Mouse (Mus musculus): Measurements from ENCODE around the gene Camk1g. TPM values are rescaled to one million over a fixed set of nuclear protein-coding genes. Genes with fewer than 3 reads are reported as not detected.
A peak's percentile ranks its signal among the peaks of the same experiment; 100 is the strongest.

Camk1g gene
- total and polyA plus RNA-seq, 3 experiments = not detected

GRCm38 (mm10) chr1:193337018-193337321 lies 33.1 kb downstream of the Camk1g start:
- Histone ChIP-seq H3K36me3 (replicated peaks in 1 of 2; ENCODE audit: control insufficient read depth in 1 of 2, insufficient read depth in 1 of 2, low read length in 1 of 2) (no peaks in the 10 kb centered on the region), H3K79me2 (replicated peaks; ENCODE audit: control insufficient read depth, extremely low read depth, insufficient read depth, poor library complexity, severe bottlenecking) (no peaks in the 10 kb centered on the region), H3K9ac (ENCODE audit: insufficient read depth, low read depth) (no peak overlapping the region), H3K27me3 (replicated peaks) (no peaks in the 10 kb centered on the region), H3K4me3 (replicated peaks in 1 of 3; ENCODE audit: low read depth in 2 of 3, low read length in 2 of 3, poor library complexity in 1 of 3) (no peak overlapping the region), H3K4me2 (ENCODE audit: insufficient read depth, low read depth, poor library complexity, severe bottlenecking) (no peak overlapping the region), H3K4me1 (ENCODE audit: control insufficient read depth in 1 of 2, insufficient read depth in 2 of 2) (peaks cover 0 to 28% of the 10 kb centered on the region in 2 experiments; a peak in 2 of 4 replicates), H3K9me3 (replicated peaks; ENCODE audit: low read length) (no peaks in the 10 kb centered on the region), H3K27ac (ENCODE audit: insufficient read depth, low read depth) (no peak overlapping the region)
- dilution Hi-C loops (cut with MboI; ENCODE audit: extremely low pct_ligation_motif_present, extremely low pct_unique_long_range_greater_than_20kb, low sequenced_read_pairs) = no loop called here
- TF ChIP-seq RAD21 (IDR thresholded peaks at IDR 0.05; ENCODE audit: low read depth, low read length) = no peak
- TF ChIP-seq USF2 (conservative IDR thresholded peaks at IDR 0.05; ENCODE audit: low read depth, low read length) = no peak
- no peak for TF ChIP-seq MAFK (IDR thresholded peaks at IDR 0.05; ENCODE audit: insufficient replicate concordance, low read length)
- TF ChIP-seq IRF4 (IDR thresholded peaks at IDR 0.05; ENCODE audit: low read depth, low read length) = no peak
- TF ChIP-seq KAT2A (IDR thresholded peaks at IDR 0.05; ENCODE audit: insufficient replicate concordance, low read length) = no peak
- TF ChIP-seq NRF1 (IDR thresholded peaks at IDR 0.05; ENCODE audit: low read depth, low read length) = no peak
- TF ChIP-seq UBTF (IDR thresholded peaks at IDR 0.05; ENCODE audit: low read depth, low read length) = no peak
- TF ChIP-seq POLR2A (IDR thresholded peaks at IDR 0.05; ENCODE audit: low read depth, low read length) = no peak
- TF ChIP-seq GABPA (IDR thresholded peaks at IDR 0.05; ENCODE audit: insufficient replicate concordance, low read depth, low read length) = no peak
- TF ChIP-seq MYC (IDR thresholded peaks at IDR 0.05; ENCODE audit: low read depth, low read length) = no peak
- TF ChIP-seq HCFC1 (IDR thresholded peaks at IDR 0.05; ENCODE audit: low read depth, low read length) = no peak
- TF ChIP-seq MXI1 (IDR thresholded peaks at IDR 0.05; ENCODE audit: low read depth, low read length) = no peak
- no peak for TF ChIP-seq CHD1 (IDR thresholded peaks at IDR 0.05; ENCODE audit: low read depth, low read length)
- in situ Hi-C loops (cut with MboI; ENCODE audit: low pct_ligation_motif_present, low pct_unique_long_range_greater_than_20kb, low sequenced_read_pairs) = no loop called here
- no peak for DNase-seq (ENCODE audit: extremely low read depth)

GRCm38 (mm10) chr1:193336122-193337017 lies 33.7 kb downstream of the Camk1g start:
- no peaks in the 10 kb centered on the region for H3K9me3 ChIP-seq (replicated peaks; ENCODE audit: low read length)
- H3K79me2 ChIP-seq (replicated peaks; ENCODE audit: control insufficient read depth, extremely low read depth, insufficient read depth, poor library complexity, severe bottlenecking) = no peaks in the 10 kb centered on the region
- no peak overlapping the region for H3K9ac ChIP-seq (ENCODE audit: insufficient read depth, low read depth)
- in situ Hi-C loops (cut with MboI; ENCODE audit: low pct_ligation_motif_present, low pct_unique_long_range_greater_than_20kb, low sequenced_read_pairs) (no loop called here), dilution Hi-C loops (cut with MboI; ENCODE audit: extremely low pct_ligation_motif_present, extremely low pct_unique_long_range_greater_than_20kb, low sequenced_read_pairs) (no loop called here)
- H3K4me3 ChIP-seq (replicated peaks in 1 of 3; ENCODE audit: low read depth in 2 of 3, low read length in 2 of 3, poor library complexity in 1 of 3) = no peak overlapping the region
- H3K27ac ChIP-seq (ENCODE audit: insufficient read depth, low read depth) = no peak overlapping the region
- H3K4me2 ChIP-seq (ENCODE audit: insufficient read depth, low read depth, poor library complexity, severe bottlenecking) = no peak overlapping the region
- H3K27me3 ChIP-seq (replicated peaks) = no peaks in the 10 kb centered on the region
- peaks cover 0 to 28% of the 10 kb centered on the region in 2 experiments; a peak in 2 of 4 replicates for H3K4me1 ChIP-seq (ENCODE audit: control insufficient read depth in 1 of 2, insufficient read depth in 2 of 2)
- TF ChIP-seq CTCF (conservative IDR thresholded peaks at IDR 0.05 in 1 of 2, IDR thresholded peaks at IDR 0.05 in 1 of 2; ENCODE audit: low read depth in 2 of 2, low read length in 2 of 2) = no peak
- TF ChIP-seq EP300 (IDR thresholded peaks at IDR 0.05; ENCODE audit: low read length) = no peak
- TF ChIP-seq ZKSCAN1 (IDR thresholded peaks at IDR 0.05; ENCODE audit: borderline replicate concordance, low read depth, low read length) = no peak
- no peak for TF ChIP-seq GABPA (IDR thresholded peaks at IDR 0.05; ENCODE audit: insufficient replicate concordance, low read depth, low read length)
- no peak for TF ChIP-seq CHD1 (IDR thresholded peaks at IDR 0.05; ENCODE audit: low read depth, low read length)
- TF ChIP-seq BHLHE40 (IDR thresholded peaks at IDR 0.05; ENCODE audit: low read depth, low read length) = no peak
- no peak for TF ChIP-seq ETS1 (conservative IDR thresholded peaks at IDR 0.05; ENCODE audit: low read depth, low read length)
- TF ChIP-seq UBTF (IDR thresholded peaks at IDR 0.05; ENCODE audit: low read depth, low read length) = no peak
- no peak for TF ChIP-seq MAX (IDR thresholded peaks at IDR 0.05; ENCODE audit: low read length)
- peak; percentile 27 for DNase-seq (ENCODE audit: extremely low read depth)
- no peaks in the 10 kb centered on the region for H3K36me3 ChIP-seq (replicated peaks in 1 of 2; ENCODE audit: control insufficient read depth in 1 of 2, insufficient read depth in 1 of 2, low read length in 1 of 2)
